Comparison of ENCODE assay signal across 9 mouse cellular contexts in the genomic region with DNA sequence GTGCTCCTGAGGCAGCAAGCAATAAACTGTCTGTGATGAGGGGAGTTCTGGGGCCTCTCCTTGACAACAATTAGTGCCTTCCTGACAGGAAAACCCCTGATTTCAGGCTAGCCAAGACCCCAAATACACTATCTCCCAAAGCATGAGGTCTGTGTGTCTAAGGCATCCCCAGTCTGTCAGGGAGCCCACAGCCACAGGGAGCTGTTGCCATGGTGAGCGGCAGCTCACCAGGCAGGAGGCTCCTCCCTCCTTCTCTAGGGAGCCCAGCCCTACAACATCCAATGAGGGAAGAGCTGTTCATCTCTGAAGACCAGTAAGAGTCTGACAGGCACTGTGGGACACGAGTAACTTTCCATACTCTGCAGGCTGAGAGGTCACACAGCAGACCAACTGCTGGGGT. TPM values are rescaled to one million over a fixed set of nuclear protein-coding genes. Genes with fewer than 3 reads are reported as not detected.
A peak's percentile ranks its signal among the peaks of the same experiment; 100 is the strongest.
DNase-seq lines count a peak whose midpoint lies in the region; ATAC-seq lines count a peak whose summit lies in the region.
"Had no signal": no experiment of that assay in that cellular context is flagged by ENCODE, and none has a peak within 500 bp of the region (broad histone marks: within the 10 kb centered on the region; RNA-seq: fewer than 3 reads in every experiment).

No protein-coding gene starts in this region.

- no peaks in the 10 kb centered on the region for H3K36me3 ChIP-seq in heart, embryonic 16.5 days (ENCODE audit: control insufficient read depth, insufficient read depth)
- no peaks in the 10 kb centered on the region for H3K36me3 ChIP-seq in midbrain, embryonic 16.5 days (ENCODE audit: control insufficient read depth, insufficient read depth, low read length)
- H3K36me3 ChIP-seq in intestine, embryonic 15.5 days: no peaks in the 10 kb centered on the region
- H3K36me3 ChIP-seq in liver, embryonic 12.5 days: no peaks in the 10 kb centered on the region

- peak overlapping the region; percentile 93 for H3K27ac ChIP-seq in heart, embryonic 16.5 days (ENCODE audit: low read length)
- peak overlapping the region; percentile 84 for H3K27ac ChIP-seq in midbrain, embryonic 16.5 days (ENCODE audit: low read length)
- no peak overlapping the region for H3K27ac ChIP-seq in intestine, embryonic 15.5 days
- no peak overlapping the region for H3K27ac ChIP-seq in liver, embryonic 12.5 days

- H3K9ac ChIP-seq in heart, embryonic 16.5 days (ENCODE audit: low read length): peak overlapping the region; percentile 66
- H3K9ac ChIP-seq in midbrain, embryonic 16.5 days (ENCODE audit: low read depth, low read length): peak overlapping the region; percentile 23
- H3K9ac ChIP-seq in intestine, embryonic 15.5 days: no peak overlapping the region
- H3K9ac ChIP-seq in liver, embryonic 12.5 days: no peak overlapping the region

- 0% methylated on average over 2 of the region's 2 CpGs for whole genome bisulfite sequencing in heart, embryonic 16.5 days
- 0% methylated on average over 2 of the region's 2 CpGs for WGBS in midbrain, embryonic 16.5 days
- 0% methylated on average over 2 of the region's 2 CpGs for WGBS in intestine, embryonic 15.5 days
- 10% methylated on average over 2 of the region's 2 CpGs for WGBS in liver, embryonic 12.5 days (ENCODE audit: insufficient replicate concordance)

- ATAC-seq in heart, embryonic 16.5 days (replicated peaks; ENCODE audit: extremely low read depth, insufficient read depth, low FRiP score): peak; percentile 71
- ATAC-seq in midbrain, embryonic 16.5 days: peak; percentile 81
- ATAC-seq in intestine, embryonic 15.5 days: no peak
- ATAC-seq in liver, embryonic 12.5 days: no peak

- peak overlapping the region; percentile 60 for H3K4me2 ChIP-seq in heart, embryonic 16.5 days (ENCODE audit: low read depth, low read length)
- H3K4me2 ChIP-seq in midbrain, embryonic 16.5 days (ENCODE audit: low read length): peak overlapping the region; percentile 36
- no peak overlapping the region for H3K4me2 ChIP-seq in intestine, embryonic 15.5 days (replicated peaks)
- H3K4me2 ChIP-seq in liver, embryonic 12.5 days: no peak overlapping the region

- H3K4me1 ChIP-seq in heart, embryonic 16.5 days (ENCODE audit: control insufficient read depth, insufficient read depth, low read length): peaks cover 34% of the 10 kb centered on the region
- H3K4me1 ChIP-seq in midbrain, embryonic 16.5 days (ENCODE audit: control insufficient read depth, insufficient read depth, low read length): peaks cover 41% of the 10 kb centered on the region
- H3K4me1 ChIP-seq in intestine, embryonic 15.5 days (replicated peaks): 0 out of 2 replicates have a peak, but pooled peaks cover 2% of the 10 kb centered on the region
- no peaks in the 10 kb centered on the region for H3K4me1 ChIP-seq in liver, embryonic 12.5 days

- H3K27me3 ChIP-seq in heart, embryonic 16.5 days (ENCODE audit: control insufficient read depth, insufficient read depth, low read length): peaks cover 15% of the 10 kb centered on the region
- no peaks in the 10 kb centered on the region for H3K27me3 ChIP-seq in midbrain, embryonic 16.5 days (ENCODE audit: control insufficient read depth, insufficient read depth, low read depth, low read length)
- H3K27me3 ChIP-seq in intestine, embryonic 15.5 days (replicated peaks): peaks cover 44% of the 10 kb centered on the region
- H3K27me3 ChIP-seq in liver, embryonic 12.5 days (replicated peaks): peaks cover 48% of the 10 kb centered on the region

- no peaks in the 10 kb centered on the region for H3K9me3 ChIP-seq in heart, embryonic 16.5 days (replicated peaks; ENCODE audit: control insufficient read depth, low read length)
- H3K9me3 ChIP-seq in midbrain, embryonic 16.5 days (replicated peaks; ENCODE audit: control insufficient read depth, low read length, poor library complexity, severe bottlenecking): no peaks in the 10 kb centered on the region
- no peaks in the 10 kb centered on the region for H3K9me3 ChIP-seq in intestine, embryonic 15.5 days
- no peaks in the 10 kb centered on the region for H3K9me3 ChIP-seq in liver, embryonic 12.5 days (replicated peaks)

- H3K4me3 ChIP-seq in heart, embryonic 16.5 days (ENCODE audit: low read length): peak overlapping the region; percentile 11; the same call in 1 of the 2 replicates
- H3K4me3 ChIP-seq in midbrain, embryonic 16.5 days (ENCODE audit: low read depth, low read length): no peak overlapping the region
- no peak overlapping the region for H3K4me3 ChIP-seq in intestine, embryonic 15.5 days (replicated peaks)
- no peak overlapping the region for H3K4me3 ChIP-seq in liver, embryonic 12.5 days
- H3K4me3 ChIP-seq: megakaryocyte, embryonic 14.5 days had no signal

- DNase-seq in heart, adult 18-20 months: peak; percentile 54 to 66
- DNase-seq in heart, postnatal 36 days: no peak
- peak; percentile 69 for DNase-seq in cerebellum, postnatal 36 days
- DNase-seq in lung, postnatal 14 days: no peak

- intact Hi-C loops in heart, postnatal 36 days (cut with DNase I): no loop called here

RNA-seq across cellular contexts. Expression of gene Eef1a2, which starts 3.0 kb away (rescaled TPM):
- total RNA-seq in heart, adult 18-20 months (2021): 1,000 to 10,000 TPM; 1,477 to 1,557 TPM
- 1,000 to 10,000 TPM; 1,480 to 1,577 TPM for total RNA-seq in heart, postnatal 36 days (2021)
- polyA plus RNA-seq in heart, embryonic 16.5 days (2015; fragmentation: Nextera tagmentation; extraction: Ambion mirVana): 7.1 and 12.4 TPM in 2 replicates
- polyA plus RNA-seq in midbrain, embryonic 16.5 days (2015; fragmentation: Nextera tagmentation; extraction: Ambion mirVana): 10.0 and 11.0 TPM in 2 replicates
- 0.10 and 0.26 TPM in 2 replicates for polyA plus RNA-seq in intestine, embryonic 15.5 days (2015; fragmentation: Nextera tagmentation; extraction: Ambion mirVana)
- not detected in 2 replicates for polyA plus RNA-seq in liver, embryonic 12.5 days (2016; fragmentation: Nextera tagmentation; extraction: Ambion mirVana)

RNA-seq across cellular contexts. Expression of gene Kcnq2, which starts 24.7 kb away (rescaled TPM):
- under 1 TPM in 1 of 2 experiments, not detected in 1; 0.03 TPM for total RNA-seq in heart, adult 18-20 months (2021)
- not detected for total RNA-seq in heart, postnatal 36 days (2021)
- polyA plus RNA-seq in heart, embryonic 16.5 days (2015; fragmentation: Nextera tagmentation; extraction: Ambion mirVana): 0.07 and 0.11 TPM in 2 replicates
- 50.2 and 50.8 TPM in 2 replicates for polyA plus RNA-seq in midbrain, embryonic 16.5 days (2015; fragmentation: Nextera tagmentation; extraction: Ambion mirVana)
- 1.3 and 1.5 TPM in 2 replicates for polyA plus RNA-seq in intestine, embryonic 15.5 days (2015; fragmentation: Nextera tagmentation; extraction: Ambion mirVana)
- polyA plus RNA-seq in liver, embryonic 12.5 days (2016; fragmentation: Nextera tagmentation; extraction: Ambion mirVana): 0.08 and 0.26 TPM in 2 replicates

RNA-seq across cellular contexts. Expression of gene Ppdpf, which starts 27.3 kb away (rescaled TPM):
- 10 to 100 TPM; 47.6 to 56.8 TPM for total RNA-seq in heart, adult 18-20 months (2021)
- 10 to 100 TPM; 49.4 to 52.6 TPM for total RNA-seq in heart, postnatal 36 days (2021)
- 135 and 154 TPM in 2 replicates for polyA plus RNA-seq in heart, embryonic 16.5 days (2015; fragmentation: Nextera tagmentation; extraction: Ambion mirVana)
- 407 and 408 TPM in 2 replicates for polyA plus RNA-seq in midbrain, embryonic 16.5 days (2015; fragmentation: Nextera tagmentation; extraction: Ambion mirVana)
- 264 and 275 TPM in 2 replicates for polyA plus RNA-seq in intestine, embryonic 15.5 days (2015; fragmentation: Nextera tagmentation; extraction: Ambion mirVana)
- polyA plus RNA-seq in liver, embryonic 12.5 days (2016; fragmentation: Nextera tagmentation; extraction: Ambion mirVana): 114 and 115 TPM in 2 replicates

RNA-seq across cellular contexts. Expression of gene Ptk6, which starts 42.8 kb away (rescaled TPM):
- under 1 TPM in 1 of 2 experiments, not detected in 1; 0.08 TPM for total RNA-seq in heart, adult 18-20 months (2021)
- total RNA-seq in heart, postnatal 36 days (2021): under 1 TPM in 1 of 2 experiments, not detected in 1; 0.05 TPM
- 0.07 TPM in 1 of 2 replicates, not detected in the other for polyA plus RNA-seq in heart, embryonic 16.5 days (2015; fragmentation: Nextera tagmentation; extraction: Ambion mirVana)
- not detected in 2 replicates for polyA plus RNA-seq in midbrain, embryonic 16.5 days (2015; fragmentation: Nextera tagmentation; extraction: Ambion mirVana)
- polyA plus RNA-seq in intestine, embryonic 15.5 days (2015; fragmentation: Nextera tagmentation; extraction: Ambion mirVana): 0.14 and 0.21 TPM in 2 replicates
- polyA plus RNA-seq in liver, embryonic 12.5 days (2016; fragmentation: Nextera tagmentation; extraction: Ambion mirVana): 0.04 TPM in 1 of 2 replicates, not detected in the other

RNA-seq across cellular contexts. Expression of gene Srms, which starts 53.2 kb away (rescaled TPM):
- under 1 TPM; 0.35 to 0.44 TPM for total RNA-seq in heart, adult 18-20 months (2021)
- total RNA-seq in heart, postnatal 36 days (2021): under 1 TPM; 0.14 to 0.49 TPM
- polyA plus RNA-seq in heart, embryonic 16.5 days (2015; fragmentation: Nextera tagmentation; extraction: Ambion mirVana): 0.05 and 0.27 TPM in 2 replicates
- 0.07 and 0.20 TPM in 2 replicates for polyA plus RNA-seq in midbrain, embryonic 16.5 days (2015; fragmentation: Nextera tagmentation; extraction: Ambion mirVana)
- 0.05 TPM in 1 of 2 replicates, not detected in the other for polyA plus RNA-seq in intestine, embryonic 15.5 days (2015; fragmentation: Nextera tagmentation; extraction: Ambion mirVana)
- polyA plus RNA-seq in liver, embryonic 12.5 days (2016; fragmentation: Nextera tagmentation; extraction: Ambion mirVana): 0.07 and 0.29 TPM in 2 replicates

Comparison
In these comparisons a context has a peak if more than half of its experiments do, and no peak if none do; other contexts are left out.
1. DNase-seq: peak in heart, adult 18-20 months (2 of 2) and cerebellum, postnatal 36 days (2 of 2); none in heart, postnatal 36 days (0 of 2) and lung, postnatal 14 days (single experiment).
2. ATAC-seq: peak in heart, embryonic 16.5 days (single experiment) and midbrain, embryonic 16.5 days (single experiment); none in intestine, embryonic 15.5 days (single experiment) and liver, embryonic 12.5 days (single experiment).
3. H3K27ac ChIP-seq: peak in heart, embryonic 16.5 days (single experiment) and midbrain, embryonic 16.5 days (single experiment); none in intestine, embryonic 15.5 days (single experiment) and liver, embryonic 12.5 days (single experiment).
4. H3K4me2 ChIP-seq: peak in heart, embryonic 16.5 days (single experiment) and midbrain, embryonic 16.5 days (single experiment); none in intestine, embryonic 15.5 days (single experiment) and liver, embryonic 12.5 days (single experiment).
5. H3K9ac ChIP-seq: peak in heart, embryonic 16.5 days (single experiment) and midbrain, embryonic 16.5 days (single experiment); none in intestine, embryonic 15.5 days (single experiment) and liver, embryonic 12.5 days (single experiment).
6. RNA of gene Kcnq2, which starts 24.7 kb away (polyA plus RNA-seq): 50.2 to 50.8 TPM in midbrain, embryonic 16.5 days; 1.3 to 1.5 TPM in intestine, embryonic 15.5 days, 0.07 to 0.11 TPM in heart, embryonic 16.5 days and 0.08 to 0.26 TPM in liver, embryonic 12.5 days; every median in the first group is over 10 times any median in the second.